Mouse (Mus musculus) stomach, embryonic 16.5 days (tissue): ENCODE results near the gene Idh2. TPM values are rescaled to one million over a fixed set of nuclear protein-coding genes. Genes with fewer than 3 reads are reported as not detected.
"Not testable (repeated sequence)": the region's sequence is repeated elsewhere in the genome, so short reads cannot be mapped to it uniquely, and the experiment has no call there.

ENCODE experiments used
- ATAC-seq: fragments of 200-750 bp; cut with Nextera tagmentation; 2 replicates; pipeline ENCODE4 v1.8.0; 2017; ENCODE audit warnings: moderate number of reproducible peaks, moderate TSS enrichment; ENCODE audit not compliant: insufficient read depth, low FRiP score
- H3K27ac ChIP-seq: fragments of 300-500 bp; sonication (generic); 2 replicates; pipeline ENCODE4 v1.5.1; 2014; ENCODE audit warnings: low read length
- H3K27me3 ChIP-seq: fragments of 300-500 bp; sonication (generic); 2 replicates; pipeline ENCODE4 v1.6.1; 2014; ENCODE audit warnings: low read length, control low read depth, mixed read lengths; ENCODE audit not compliant: control insufficient read depth, insufficient read depth
- H3K36me3 ChIP-seq: fragments of 300-500 bp; sonication (generic); 2 replicates; pipeline ENCODE4 v1.6.1; 2014; ENCODE audit warnings: low read length; ENCODE audit not compliant: control insufficient read depth, insufficient read depth
- H3K4me1 ChIP-seq: fragments of 300-500 bp; sonication (generic); 2 replicates; pipeline ENCODE4 v1.6.1; 2014; ENCODE audit warnings: low read length, control low read depth, mixed read lengths; ENCODE audit not compliant: control insufficient read depth, insufficient read depth
- H3K4me2 ChIP-seq: fragments of 300-500 bp; sonication (generic); 2 replicates; pipeline ENCODE4 v1.6.1; 2014; ENCODE audit warnings: low read depth, low read length, mixed read lengths
- H3K4me3 ChIP-seq: fragments of 300-500 bp; sonication (generic); replicated peaks from 2 replicates; pipeline ENCODE4 v1.5.1; 2014; ENCODE audit warnings: mild to moderate bottlenecking, low read length
- H3K9ac ChIP-seq: fragments of 300-500 bp; sonication (generic); 2 replicates; pipeline ENCODE4 v1.6.1; 2014; ENCODE audit warnings: low read length
- H3K9me3 ChIP-seq: fragments of 300-500 bp; sonication (generic); replicated peaks from 2 replicates; pipeline ENCODE4 v1.6.1; 2016; ENCODE audit warnings: low read length, control low read depth; ENCODE audit not compliant: control insufficient read depth
- WGBS: fragments of 180-500 bp; shearing (Covaris S2); extraction: QIAGEN DNeasy Blood & Tissue Kit; methylation state at CpG from one replicate; pipeline ENCODE4 v1.1.7; 2014; 5-methylcytosine and 5-hydroxymethylcytosine counted together
- polyA plus RNA-seq: library from polyadenylated mRNA; unstranded; fragments of >200 nt; fragmentation: Nextera tagmentation; extraction: Ambion mirVana; gene quantifications from 2 replicates; pipeline ENCODE4 v1.2.1, GENCODE M21; 2015

Gene Idh2
- polyA plus RNA-seq, 1 experiment from 2014 or later = 606 TPM

- H3K4me2 ChIP-seq = no peak overlapping the region; the same call in 1 of the 2 replicates
- H3K27ac ChIP-seq = peak overlapping the region; percentile 95
- 64% methylated on average over 4 of the region's 4 CpGs for WGBS
- no peak overlapping the region for H3K4me3 ChIP-seq
- peaks cover 44% of the 10 kb centered on the region for H3K4me1 ChIP-seq
- H3K9me3 ChIP-seq = no peaks in the 10 kb centered on the region
- no peaks in the 10 kb centered on the region for H3K36me3 ChIP-seq
- H3K9ac ChIP-seq = 0 out of 2 replicates have a peak overlapping the region, but pooled peaks have one; percentile 33
- no peak for ATAC-seq
- no peaks in the 10 kb centered on the region for H3K27me3 ChIP-seq
Observed at GRCm38 (mm10) chr7:80058405-80059063, 56.7 kb downstream of the Idh2 start.

DNA sequence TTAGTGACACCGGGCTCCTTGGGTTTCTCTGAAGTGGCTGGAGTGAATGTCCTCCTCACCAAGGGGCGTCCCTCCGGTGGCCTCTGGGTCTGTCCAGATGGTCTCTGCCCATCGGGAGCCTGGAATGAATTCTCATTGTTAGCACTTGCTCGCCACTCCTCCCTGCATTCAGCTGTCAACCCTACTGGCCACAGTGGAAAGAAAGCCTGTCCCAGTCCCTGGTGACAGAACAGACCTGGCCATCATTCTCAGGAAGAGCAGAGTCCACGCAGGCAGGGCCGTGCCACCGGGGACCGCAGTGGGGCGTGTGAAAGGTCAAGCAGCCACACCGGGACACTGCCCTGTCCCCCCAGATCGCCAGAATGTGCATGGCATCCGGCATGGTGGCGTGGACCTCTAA, 57.4 kb downstream of the Idh2 start:
- peak overlapping the region; percentile 31 for H3K4me2 ChIP-seq
- WGBS = 50% methylated on average over 14 of the region's 14 CpGs

GRCm38 (mm10) chr7:80057002-80057691, 58.0 kb downstream of the Idh2 start:
- H3K27me3 ChIP-seq = no peaks in the 10 kb centered on the region
- WGBS = 49% methylated on average over 4 of the region's 4 CpGs
- ATAC-seq = peak; percentile 83
- H3K4me2 ChIP-seq = peak overlapping the region; percentile 35
- peak overlapping the region; percentile 95 for H3K27ac ChIP-seq
- H3K4me1 ChIP-seq = peaks cover 56% of the 10 kb centered on the region
- H3K4me3 ChIP-seq = no peak overlapping the region; the same call in 1 of the 2 replicates
- H3K36me3 ChIP-seq = no peaks in the 10 kb centered on the region
- H3K9ac ChIP-seq = 0 out of 2 replicates have a peak overlapping the region, but pooled peaks have one; percentile 42
- no peaks in the 10 kb centered on the region for H3K9me3 ChIP-seq

More for the DNA sequence above, 57.4 kb downstream of the Idh2 start:
- Histone ChIP-seq H3K27ac (peak overlapping the region; percentile 95), H3K9me3 (no peaks in the 10 kb centered on the region), H3K36me3 (no peaks in the 10 kb centered on the region), H3K4me3 (no peak overlapping the region), H3K9ac (peak overlapping the region; percentile 37; the same call in 1 of the 2 replicates), H3K27me3 (no peaks in the 10 kb centered on the region), H3K4me1 (peaks cover 49% of the 10 kb centered on the region)
- no peak for ATAC-seq

- Histone ChIP-seq H3K9me3 (no peaks in the 10 kb centered on the region), H3K27me3 (no peaks in the 10 kb centered on the region), H3K4me3 (no peak overlapping the region), H3K4me2 (no peak overlapping the region), H3K4me1 (peaks cover 60% of the 10 kb centered on the region), H3K27ac (peak overlapping the region; percentile 2; the same call in 1 of the 2 replicates), H3K36me3 (no peaks in the 10 kb centered on the region), H3K9ac (no peak overlapping the region)
- no peak for ATAC-seq
- WGBS = 58% methylated on average over 12 of the region's 12 CpGs
Observed at GRCm38 (mm10) chr7:80055781-80056180, 59.4 kb downstream of the Idh2 start.

- no peak for ATAC-seq
- Histone ChIP-seq H3K27ac (0 out of 2 replicates have a peak overlapping the region, but pooled peaks have one; percentile 19), H3K27me3 (no peaks in the 10 kb centered on the region), H3K36me3 (no peaks in the 10 kb centered on the region), H3K9me3 (no peaks in the 10 kb centered on the region), H3K4me2 (no peak overlapping the region), H3K4me1 (peaks cover 51% of the 10 kb centered on the region), H3K4me3 (no peak overlapping the region), H3K9ac (no peak overlapping the region)
- WGBS = 82% methylated on average over 9 of the region's 9 CpGs
Observed at GRCm38 (mm10) chr7:80053147-80053546, 62.0 kb downstream of the Idh2 start.

DNA sequence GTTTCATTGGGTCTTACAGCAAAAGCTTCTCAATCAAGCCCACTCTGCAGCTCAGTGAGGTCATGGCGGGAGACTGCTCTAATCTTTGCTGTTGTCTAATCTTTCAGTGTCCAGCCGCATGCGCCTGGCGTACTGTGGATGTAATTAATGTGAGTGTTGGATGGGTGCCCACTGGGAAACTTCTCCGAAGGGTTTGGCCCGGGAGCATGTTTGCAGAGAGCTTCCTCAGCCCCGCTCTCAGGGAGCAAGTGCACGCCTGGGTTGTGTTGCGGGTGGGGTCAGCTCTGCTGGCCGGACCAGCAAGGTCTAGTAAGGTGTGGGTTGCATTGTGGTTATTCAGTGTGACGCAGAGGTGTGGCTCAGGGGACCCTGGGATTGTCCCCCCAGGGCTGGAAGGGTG, 62.9 kb downstream of the Idh2 start:
- 6% methylated on average over 11 of the region's 11 CpGs for WGBS

GRCm38 (mm10) chr7:80051835-80052234, 63.4 kb downstream of the Idh2 start:
- H3K4me1 ChIP-seq = peaks cover 48% of the 10 kb centered on the region
- WGBS = 48% methylated on average over 6 of the region's 6 CpGs
- H3K9me3 ChIP-seq = no peaks in the 10 kb centered on the region
- H3K27me3 ChIP-seq = no peaks in the 10 kb centered on the region
- no peak overlapping the region for H3K9ac ChIP-seq
- H3K36me3 ChIP-seq = no peaks in the 10 kb centered on the region
- no peak overlapping the region for H3K4me3 ChIP-seq
- H3K4me2 ChIP-seq = 0 out of 2 replicates have a peak overlapping the region, but pooled peaks have one; percentile 3
- ATAC-seq = peak; percentile 12; the same call in 1 of the 2 replicates
- H3K27ac ChIP-seq = peak overlapping the region; percentile 19

More for the DNA sequence above, 62.9 kb downstream of the Idh2 start:
- H3K27ac ChIP-seq = peak overlapping the region; percentile 19
- peak overlapping the region; percentile 3; the same call in 1 of the 2 replicates for H3K4me2 ChIP-seq
- H3K9me3 ChIP-seq = no peaks in the 10 kb centered on the region
- no peak overlapping the region for H3K9ac ChIP-seq
- ATAC-seq = peak; percentile 61; the same call in 1 of the 2 replicates
- no peaks in the 10 kb centered on the region for H3K36me3 ChIP-seq
- H3K4me3 ChIP-seq = no peak overlapping the region
- H3K4me1 ChIP-seq = peaks cover 49% of the 10 kb centered on the region
- H3K27me3 ChIP-seq = no peaks in the 10 kb centered on the region

DNA sequence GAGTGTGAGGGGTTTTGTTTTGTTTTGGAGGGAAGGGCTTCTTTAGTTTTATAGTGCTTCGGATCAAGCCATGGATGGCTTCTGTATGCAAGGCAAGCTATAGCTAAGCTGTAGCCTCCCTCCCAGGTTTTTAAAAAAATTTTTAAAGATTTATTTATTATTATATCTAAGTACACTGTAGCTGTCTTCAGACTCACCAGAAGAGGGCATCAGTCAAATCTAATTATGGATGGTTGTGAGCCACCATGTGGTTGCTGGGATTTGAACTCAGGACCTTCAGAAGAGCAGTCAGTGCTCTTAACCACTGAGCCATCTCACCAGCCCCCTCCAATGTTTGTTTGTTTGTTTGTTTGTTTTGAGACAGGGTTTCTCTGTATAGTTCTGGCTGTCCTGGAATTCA, 64.8 kb downstream of the Idh2 start:
- not testable (repeated sequence) for H3K27me3 ChIP-seq, ATAC-seq, H3K9me3 ChIP-seq, H3K4me2 ChIP-seq, H3K36me3 ChIP-seq, H3K4me3 ChIP-seq, H3K27ac ChIP-seq, H3K9ac ChIP-seq
- WGBS = 95% methylated on average over 1 of the region's 1 CpGs
- peaks cover 35% of the 10 kb centered on the region for H3K4me1 ChIP-seq

GRCm38 (mm10) chr7:80049746-80050145, 65.4 kb downstream of the Idh2 start:
- H3K9me3 ChIP-seq = no peaks in the 10 kb centered on the region
- H3K27me3 ChIP-seq = no peaks in the 10 kb centered on the region
- peaks cover 32% of the 10 kb centered on the region for H3K4me1 ChIP-seq
- no peak for ATAC-seq
- no peak overlapping the region for H3K4me3 ChIP-seq
- 52% methylated on average over 2 of the region's 2 CpGs for WGBS
- H3K27ac ChIP-seq = no peak overlapping the region
- H3K36me3 ChIP-seq = no peaks in the 10 kb centered on the region
- no peak overlapping the region; the same call in 1 of the 2 replicates for H3K4me2 ChIP-seq
- H3K9ac ChIP-seq = no peak overlapping the region
